Mouse (Mus musculus) bone marrow, adult 2 months (tissue): ENCODE results near the gene Lamb1.

Experiments used
- CTCF ChIP-seq: fragments of 200-500 bp; IDR thresholded peaks from 2 replicates; pipeline ENCODE4 v1.5.1; 2011; ENCODE audit warnings: low read length, control low read depth; ENCODE audit not compliant: control insufficient read depth, insufficient read depth
- POLR2A ChIP-seq: fragments of 200-500 bp; IDR thresholded peaks from 2 replicates; pipeline ENCODE4 v1.6.1; 2011; ENCODE audit warnings: low read depth, mild to moderate bottlenecking, control low read depth, low read length, borderline replicate concordance; ENCODE audit not compliant: control insufficient read depth

- TF ChIP-seq CTCF (no peak), POLR2A (no peak)
Observed at GRCm38 (mm10) chr12:31294996-31295395, 30.0 kb downstream of the Lamb1 start.
